Mouse (Mus musculus): ENCODE results near the gene Art3.

The Art3 gene

GRCm38 (mm10) chr5:92381550-92382348 is 50.1 kb downstream of the Art3 start:
- peak; percentile 53 for DNase-seq (ENCODE audit: low spot score)

- DNase-seq (ENCODE audit: low spot score) = no peak
These were observed 50.7 kb downstream of the Art3 start for GRCm38 (mm10) chr5:92382349-92382679.

GRCm38 (mm10) chr5:92383747-92384146 is 52.1 kb downstream of the Art3 start:
- DNase-seq (ENCODE audit: low spot score) = no peak

- no peak for DNase-seq (ENCODE audit: low spot score)
These were observed 53.2 kb downstream of the Art3 start for GRCm38 (mm10) chr5:92384855-92385254.

GRCm38 (mm10) chr5:92386102-92386501 is 54.5 kb downstream of the Art3 start:
- DNase-seq (ENCODE audit: low spot score) = no peak

- no peak for DNase-seq (ENCODE audit: low spot score)
These were observed 55.0 kb downstream of the Art3 start for GRCm38 (mm10) chr5:92386643-92387042.

- DNase-seq (ENCODE audit: low spot score) = no peak
These were observed 55.8 kb downstream of the Art3 start for GRCm38 (mm10) chr5:92387433-92387832.

- DNase-seq (ENCODE audit: low spot score) = no peak
These were observed 58.4 kb downstream of the Art3 start for GRCm38 (mm10) chr5:92389977-92390376.

- DNase-seq (ENCODE audit: low spot score) = no peak
These were observed 59.0 kb downstream of the Art3 start for GRCm38 (mm10) chr5:92390615-92391014.

- no peak for DNase-seq (ENCODE audit: low spot score)
These were observed 60.9 kb downstream of the Art3 start for GRCm38 (mm10) chr5:92392542-92392941.

- no peak for DNase-seq (ENCODE audit: low spot score)
These were observed 62.2 kb downstream of the Art3 start for GRCm38 (mm10) chr5:92393863-92394262.

GRCm38 (mm10) chr5:92395764-92396163 is 64.1 kb downstream of the Art3 start:
- DNase-seq (ENCODE audit: low spot score) = no peak

GRCm38 (mm10) chr5:92396476-92396875 is 64.8 kb downstream of the Art3 start:
- DNase-seq (ENCODE audit: low spot score) = no peak

GRCm38 (mm10) chr5:92398153-92398552 is 66.5 kb downstream of the Art3 start:
- peak; percentile 66 for DNase-seq (ENCODE audit: low spot score)

- DNase-seq (ENCODE audit: low spot score) = no peak
These were observed 71.2 kb downstream of the Art3 start for GRCm38 (mm10) chr5:92402816-92403215.

GRCm38 (mm10) chr5:92403562-92404399 is 72.2 kb downstream of the Art3 start:
- DNase-seq (ENCODE audit: low spot score) = no peak

GRCm38 (mm10) chr5:92404400-92404678 is 72.7 kb downstream of the Art3 start:
- no peak for DNase-seq (ENCODE audit: low spot score)

- no peak for DNase-seq (ENCODE audit: low spot score)
These were observed 77.9 kb downstream of the Art3 start for GRCm38 (mm10) chr5:92409361-92410155.

GRCm38 (mm10) chr5:92410486-92410885 is 78.9 kb downstream of the Art3 start:
- no peak for DNase-seq (ENCODE audit: low spot score)

- DNase-seq (ENCODE audit: low spot score) = no peak
These were observed 80.0 kb downstream of the Art3 start for GRCm38 (mm10) chr5:92411461-92412140.

- DNase-seq (ENCODE audit: low spot score) = no peak
These were observed 81.8 kb downstream of the Art3 start for GRCm38 (mm10) chr5:92413271-92413981.

All from ovary, postnatal 36 days (tissue).